Mouse (Mus musculus): ENCODE measurements around the gene Acsm5. TPM values are rescaled to one million over a fixed set of nuclear protein-coding genes. Genes with fewer than 3 reads are reported as not detected.

Gene Acsm5
- polyA plus RNA-seq, 1 experiment from 2014 or later = not detected

- Histone ChIP-seq H3K27ac (ENCODE audit: low read depth) (no peak overlapping the region), H3K4me1 (replicated peaks; ENCODE audit: control insufficient read depth, insufficient read depth, low read length) (no peaks in the 10 kb centered on the region), H3K9me3 (ENCODE audit: control insufficient read depth, low read length) (no peaks in the 10 kb centered on the region), H3K4me3 (ENCODE audit: low read depth, low read length) (no peak overlapping the region), H3K9ac (ENCODE audit: low read length) (no peak overlapping the region), H3K4me2 (ENCODE audit: low read length) (no peak overlapping the region), H3K27me3 (replicated peaks; ENCODE audit: control insufficient read depth, insufficient read depth, low read length) (no peaks in the 10 kb centered on the region), H3K36me3 (ENCODE audit: control insufficient read depth, insufficient read depth, low read length) (no peaks in the 10 kb centered on the region)
- no peak for ATAC-seq (replicated peaks; ENCODE audit: low FRiP score, low TSS enrichment, low read depth)
- no peak for DNase-seq (ENCODE audit: low spot score)
- 57% methylated on average over 2 of the region's 2 CpGs for WGBS
These were observed 8.3 kb downstream of the Acsm5 start for GRCm38 (mm10) chr7:119527548-119527947.

GRCm38 (mm10) chr7:119528617-119529016 is 9.4 kb downstream of the Acsm5 start:
- no peak for ATAC-seq (replicated peaks; ENCODE audit: low FRiP score, low TSS enrichment, low read depth)
- Histone ChIP-seq H3K4me2 (ENCODE audit: low read length) (no peak overlapping the region), H3K36me3 (ENCODE audit: control insufficient read depth, insufficient read depth, low read length) (no peaks in the 10 kb centered on the region), H3K4me3 (ENCODE audit: low read depth, low read length) (no peak overlapping the region), H3K9me3 (ENCODE audit: control insufficient read depth, low read length) (no peaks in the 10 kb centered on the region), H3K27me3 (replicated peaks; ENCODE audit: control insufficient read depth, insufficient read depth, low read length) (no peaks in the 10 kb centered on the region), H3K4me1 (replicated peaks; ENCODE audit: control insufficient read depth, insufficient read depth, low read length) (no peaks in the 10 kb centered on the region), H3K9ac (ENCODE audit: low read length) (no peak overlapping the region), H3K27ac (ENCODE audit: low read depth) (no peak overlapping the region)
- WGBS = 75% methylated on average over 7 of the region's 7 CpGs
- DNase-seq (ENCODE audit: low spot score) = no peak

GRCm38 (mm10) chr7:119532924-119533323 is 13.7 kb downstream of the Acsm5 start:
- no peak overlapping the region for H3K27ac ChIP-seq (ENCODE audit: low read depth)
- ATAC-seq (replicated peaks; ENCODE audit: low FRiP score, low TSS enrichment, low read depth) = no peak
- 48% methylated on average over 1 of the region's 1 CpGs for WGBS
- H3K4me3 ChIP-seq (ENCODE audit: low read depth, low read length) = no peak overlapping the region
- no peaks in the 10 kb centered on the region for H3K9me3 ChIP-seq (ENCODE audit: control insufficient read depth, low read length)
- no peaks in the 10 kb centered on the region for H3K36me3 ChIP-seq (ENCODE audit: control insufficient read depth, insufficient read depth, low read length)
- no peaks in the 10 kb centered on the region for H3K4me1 ChIP-seq (replicated peaks; ENCODE audit: control insufficient read depth, insufficient read depth, low read length)
- no peak for DNase-seq (ENCODE audit: low spot score)
- no peak overlapping the region for H3K4me2 ChIP-seq (ENCODE audit: low read length)
- H3K27me3 ChIP-seq (replicated peaks; ENCODE audit: control insufficient read depth, insufficient read depth, low read length) = no peaks in the 10 kb centered on the region
- H3K9ac ChIP-seq (ENCODE audit: low read length) = no peak overlapping the region

GRCm38 (mm10) chr7:119534389-119534788 is 15.1 kb downstream of the Acsm5 start:
- Histone ChIP-seq H3K36me3 (ENCODE audit: control insufficient read depth, insufficient read depth, low read length) (no peaks in the 10 kb centered on the region), H3K4me3 (ENCODE audit: low read depth, low read length) (no peak overlapping the region), H3K9ac (ENCODE audit: low read length) (no peak overlapping the region), H3K27ac (ENCODE audit: low read depth) (no peak overlapping the region), H3K9me3 (ENCODE audit: control insufficient read depth, low read length) (no peaks in the 10 kb centered on the region), H3K27me3 (replicated peaks; ENCODE audit: control insufficient read depth, insufficient read depth, low read length) (no peaks in the 10 kb centered on the region), H3K4me1 (replicated peaks; ENCODE audit: control insufficient read depth, insufficient read depth, low read length) (no peaks in the 10 kb centered on the region), H3K4me2 (ENCODE audit: low read length) (no peak overlapping the region)
- WGBS = 87% methylated on average over 2 of the region's 2 CpGs
- no peak for DNase-seq (ENCODE audit: low spot score)
- no peak for ATAC-seq (replicated peaks; ENCODE audit: low FRiP score, low TSS enrichment, low read depth)

- no peak for DNase-seq (ENCODE audit: low spot score)
- 77% methylated on average over 2 of the region's 2 CpGs for WGBS
- no peak for ATAC-seq (replicated peaks; ENCODE audit: low FRiP score, low TSS enrichment, low read depth)
These were observed 23.2 kb downstream of the Acsm5 start for GRCm38 (mm10) chr7:119542445-119542844.

GRCm38 (mm10) chr7:119545572-119545971 is 26.3 kb downstream of the Acsm5 start:
- H3K27me3 ChIP-seq (replicated peaks; ENCODE audit: control insufficient read depth, insufficient read depth, low read length) = no peaks in the 10 kb centered on the region
- no peak overlapping the region for H3K9ac ChIP-seq (ENCODE audit: low read length)
- H3K9me3 ChIP-seq (ENCODE audit: control insufficient read depth, low read length) = no peaks in the 10 kb centered on the region
- H3K4me3 ChIP-seq (ENCODE audit: low read depth, low read length) = no peak overlapping the region
- no peaks in the 10 kb centered on the region for H3K4me1 ChIP-seq (replicated peaks; ENCODE audit: control insufficient read depth, insufficient read depth, low read length)
- ATAC-seq (replicated peaks; ENCODE audit: low FRiP score, low TSS enrichment, low read depth) (no peak), DNase-seq (ENCODE audit: low spot score) (no peak)
- H3K36me3 ChIP-seq (ENCODE audit: control insufficient read depth, insufficient read depth, low read length) = no peaks in the 10 kb centered on the region
- no peak overlapping the region for H3K27ac ChIP-seq (ENCODE audit: low read depth)
- H3K4me2 ChIP-seq (ENCODE audit: low read length) = no peak overlapping the region

More at GRCm38 (mm10) chr7:119542445-119542844, 23.2 kb downstream of the Acsm5 start:
- H3K9me3 ChIP-seq (ENCODE audit: control insufficient read depth, low read length) = no peaks in the 10 kb centered on the region
- no peak overlapping the region for H3K9ac ChIP-seq (ENCODE audit: low read length)
- H3K4me3 ChIP-seq (ENCODE audit: low read depth, low read length) = no peak overlapping the region
- no peak overlapping the region for H3K4me2 ChIP-seq (ENCODE audit: low read length)
- no peaks in the 10 kb centered on the region for H3K36me3 ChIP-seq (ENCODE audit: control insufficient read depth, insufficient read depth, low read length)
- H3K27me3 ChIP-seq (replicated peaks; ENCODE audit: control insufficient read depth, insufficient read depth, low read length) = no peaks in the 10 kb centered on the region
- H3K4me1 ChIP-seq (replicated peaks; ENCODE audit: control insufficient read depth, insufficient read depth, low read length) = no peaks in the 10 kb centered on the region
- no peak overlapping the region for H3K27ac ChIP-seq (ENCODE audit: low read depth)

- no peak overlapping the region for H3K4me3 ChIP-seq (ENCODE audit: low read depth, low read length)
- ATAC-seq (replicated peaks; ENCODE audit: low FRiP score, low TSS enrichment, low read depth) = no peak
- WGBS = 86% methylated on average over 3 of the region's 3 CpGs
These were observed 31.4 kb downstream of the Acsm5 start for GRCm38 (mm10) chr7:119550471-119551222.

GRCm38 (mm10) chr7:119554040-119554439 is 34.8 kb downstream of the Acsm5 start, which contains the start of gene Acsm2:
TSS of gene Acsm2 (plus strand) at chr7:119554340.
- H3K36me3 ChIP-seq (ENCODE audit: control insufficient read depth, insufficient read depth, low read length) = no peaks in the 10 kb centered on the region
- 84% methylated on average over 1 of the region's 1 CpGs for WGBS
- H3K9me3 ChIP-seq (ENCODE audit: control insufficient read depth, low read length) = no peaks in the 10 kb centered on the region
- no peak within 1 kb of the TSS for H3K4me3 ChIP-seq (ENCODE audit: low read depth, low read length)
- no peaks in the 10 kb centered on the region for H3K4me1 ChIP-seq (replicated peaks; ENCODE audit: control insufficient read depth, insufficient read depth, low read length)
- H3K9ac ChIP-seq (ENCODE audit: low read length) = no peak within 1 kb of the TSS
- DNase-seq (ENCODE audit: low spot score) (no peak), ATAC-seq (replicated peaks; ENCODE audit: low FRiP score, low TSS enrichment, low read depth) (no peak)
- H3K27ac ChIP-seq (ENCODE audit: low read depth) = no peak within 1 kb of the TSS
- no peak within 1 kb of the TSS for H3K4me2 ChIP-seq (ENCODE audit: low read length)
- no peaks in the 10 kb centered on the region for H3K27me3 ChIP-seq (replicated peaks; ENCODE audit: control insufficient read depth, insufficient read depth, low read length)

More at GRCm38 (mm10) chr7:119550471-119551222, 31.4 kb downstream of the Acsm5 start:
- no peaks in the 10 kb centered on the region for H3K4me1 ChIP-seq (replicated peaks; ENCODE audit: control insufficient read depth, insufficient read depth, low read length)
- H3K9me3 ChIP-seq (ENCODE audit: control insufficient read depth, low read length) = no peaks in the 10 kb centered on the region
- DNase-seq (ENCODE audit: low spot score) = no peak
- no peak overlapping the region for H3K27ac ChIP-seq (ENCODE audit: low read depth)
- H3K36me3 ChIP-seq (ENCODE audit: control insufficient read depth, insufficient read depth, low read length) = no peaks in the 10 kb centered on the region
- no peaks in the 10 kb centered on the region for H3K27me3 ChIP-seq (replicated peaks; ENCODE audit: control insufficient read depth, insufficient read depth, low read length)
- H3K9ac ChIP-seq (ENCODE audit: low read length) = no peak overlapping the region
- H3K4me2 ChIP-seq (ENCODE audit: low read length) = no peak overlapping the region
